Mouse (Mus musculus) lung, embryonic 14.5 days (tissue): ENCODE measurements around the gene Armc6. TPM values are rescaled to one million over a fixed set of nuclear protein-coding genes. Genes with fewer than 3 reads are reported as not detected.
A peak's percentile ranks its signal among the peaks of the same experiment; 100 is the strongest.
"Not testable (repeated sequence)": the region's sequence is repeated elsewhere in the genome, so short reads cannot be mapped to it uniquely, and the experiment has no call there.

ENCODE experiments used
- ATAC-seq: fragments of 200-750 bp; cut with Nextera tagmentation; 2 replicates; pipeline ENCODE4 v1.8.0; 2017; ENCODE audit warnings: mild to moderate bottlenecking, moderate TSS enrichment, moderate library complexity; ENCODE audit not compliant: insufficient read depth
- DNase-seq: peaks from one replicate; pipeline ENCODE4 v3.0.0-alpha.2; 2015
- H3K27ac ChIP-seq: fragments of 300-500 bp; sonication (generic); 2 replicates; pipeline ENCODE4 v1.5.1; 2014; ENCODE audit warnings: low read depth, mild to moderate bottlenecking, moderate library complexity
- H3K27me3 ChIP-seq: fragments of 300-500 bp; sonication (generic); 2 replicates; pipeline ENCODE4 v1.6.1; 2014; ENCODE audit warnings: low read length, control low read depth; ENCODE audit not compliant: insufficient read depth
- H3K36me3 ChIP-seq: fragments of 300-500 bp; sonication (generic); 2 replicates; pipeline ENCODE4 v1.6.1; 2014; ENCODE audit warnings: control low read depth; ENCODE audit not compliant: insufficient read depth
- H3K4me1 ChIP-seq: fragments of 300-500 bp; sonication (generic); 2 replicates; pipeline ENCODE4 v1.6.1; 2014; ENCODE audit warnings: antibody characterized with exemption, control low read depth; ENCODE audit not compliant: insufficient read depth
- H3K4me2 ChIP-seq: fragments of 300-500 bp; sonication (generic); 2 replicates; pipeline ENCODE4 v1.6.1; 2014; ENCODE audit warnings: mild to moderate bottlenecking
- H3K4me3 ChIP-seq: fragments of 300-500 bp; sonication (generic); 2 replicates; pipeline ENCODE4 v1.5.1; 2014; ENCODE audit warnings: low read depth, low read length
- H3K9ac ChIP-seq: fragments of 300-500 bp; sonication (generic); 2 replicates; pipeline ENCODE4 v1.6.1; 2014
- H3K9me3 ChIP-seq: fragments of 300-500 bp; sonication (generic); 2 replicates; pipeline ENCODE4 v1.6.1; 2016; ENCODE audit warnings: low read depth, low read length, control low read depth
- CTCF ChIP-seq: IDR thresholded peaks from 2 replicates; pipeline ENCODE4 v1.5.1; 2016; ENCODE audit warnings: antibody characterized with exemption, low read depth
- WGBS: fragments of 180-500 bp; shearing (Covaris S2); extraction: QIAGEN DNeasy Blood & Tissue Kit; methylation state at CpG from one replicate; pipeline ENCODE4 v1.1.7; 2014; 5-methylcytosine and 5-hydroxymethylcytosine counted together
- polyA plus RNA-seq: library from polyadenylated mRNA; unstranded; fragments of >200 nt; fragmentation: Nextera tagmentation; extraction: Ambion mirVana; gene quantifications from 2 replicates; pipeline ENCODE4 v1.2.1, GENCODE M21; 2014

Gene Armc6
- polyA plus RNA-seq, 1 experiment from 2014 or later = 28.6 TPM

GRCm38 (mm10) chr8:70219107-70219684 lies 15.1 kb downstream of the Armc6 start:
- H3K4me3 ChIP-seq = no peak overlapping the region
- 39% methylated on average over 5 of the region's 5 CpGs for WGBS
- no peaks in the 10 kb centered on the region for H3K27me3 ChIP-seq
- ATAC-seq = no peak
- H3K9me3 ChIP-seq = no peaks in the 10 kb centered on the region
- no peak for TF ChIP-seq CTCF
- no peak overlapping the region for H3K27ac ChIP-seq
- no peaks in the 10 kb centered on the region for H3K4me1 ChIP-seq
- DNase-seq = no peak
- no peak overlapping the region for H3K9ac ChIP-seq
- H3K4me2 ChIP-seq = no peak overlapping the region
- peaks cover 16% of the 10 kb centered on the region; the same call in 1 of the 2 replicates for H3K36me3 ChIP-seq

DNA sequence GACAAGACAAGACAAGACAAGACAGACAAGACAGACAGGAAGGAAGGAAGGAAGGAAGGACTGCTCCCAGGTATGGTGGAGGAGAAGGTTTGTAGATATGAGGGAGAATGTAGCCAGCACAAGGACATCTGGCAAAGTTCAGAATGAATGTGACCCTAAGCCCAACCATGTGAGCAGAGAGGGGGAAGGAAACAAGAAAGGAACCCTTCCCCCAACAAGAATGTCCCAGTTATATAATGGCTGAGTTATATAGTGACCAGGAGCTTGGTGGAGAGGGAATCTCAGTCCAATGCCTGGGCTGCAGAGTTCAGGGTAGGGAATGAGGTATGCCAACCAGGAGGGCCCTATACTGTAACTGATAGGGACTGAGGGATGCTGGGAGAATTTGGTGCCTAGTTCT lies 16.8 kb downstream of the Armc6 start:
- Histone ChIP-seq H3K27me3 (no peaks in the 10 kb centered on the region), H3K9ac (no peak overlapping the region), H3K4me1 (no peaks in the 10 kb centered on the region), H3K27ac (no peak overlapping the region), H3K4me3 (no peak overlapping the region), H3K4me2 (no peak overlapping the region), H3K36me3 (peaks cover 10% of the 10 kb centered on the region; the same call in 1 of the 2 replicates), H3K9me3 (no peaks in the 10 kb centered on the region)
- no peak for DNase-seq
- TF ChIP-seq CTCF = no peak
- ATAC-seq = no peak

DNA sequence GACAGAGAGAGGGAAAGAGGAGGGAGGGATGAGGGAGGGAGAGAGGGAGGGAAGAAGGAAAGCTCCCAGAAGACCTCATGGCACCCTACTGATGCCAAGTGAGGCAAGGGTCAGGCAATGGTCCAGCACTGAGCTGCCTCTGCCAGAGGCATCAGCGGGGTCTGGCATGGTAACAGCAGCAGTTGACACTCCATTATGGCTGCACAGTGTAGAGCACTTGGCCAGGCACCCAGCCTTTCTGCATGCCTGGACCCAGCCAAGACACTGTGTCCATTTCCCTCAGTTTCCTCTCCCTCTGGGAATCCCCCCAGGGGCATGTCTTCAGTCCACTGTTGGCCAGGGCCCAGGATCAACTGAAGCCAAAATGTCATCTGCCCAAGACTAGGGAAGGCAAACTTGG lies 17.7 kb downstream of the Armc6 start:
- Histone ChIP-seq H3K27ac (no peak overlapping the region), H3K4me3 (no peak overlapping the region), H3K36me3 (0 out of 2 replicates have a peak, but pooled peaks cover 4% of the 10 kb centered on the region), H3K9me3 (no peaks in the 10 kb centered on the region), H3K4me2 (no peak overlapping the region), H3K9ac (no peak overlapping the region), H3K27me3 (no peaks in the 10 kb centered on the region), H3K4me1 (no peaks in the 10 kb centered on the region)
- WGBS = 60% methylated on average over 1 of the region's 1 CpGs
- ATAC-seq = no peak
- TF ChIP-seq CTCF = no peak
- DNase-seq = peak; percentile 44

GRCm38 (mm10) chr8:70216161-70216560 lies 18.1 kb downstream of the Armc6 start:
- H3K27me3 ChIP-seq, H3K9me3 ChIP-seq, H3K4me3 ChIP-seq, DNase-seq, H3K4me1 ChIP-seq, H3K36me3 ChIP-seq, H3K27ac ChIP-seq, H3K9ac ChIP-seq, ATAC-seq, H3K4me2 ChIP-seq: not testable (repeated sequence)
- WGBS = 58% methylated on average over 3 of the region's 3 CpGs

DNA sequence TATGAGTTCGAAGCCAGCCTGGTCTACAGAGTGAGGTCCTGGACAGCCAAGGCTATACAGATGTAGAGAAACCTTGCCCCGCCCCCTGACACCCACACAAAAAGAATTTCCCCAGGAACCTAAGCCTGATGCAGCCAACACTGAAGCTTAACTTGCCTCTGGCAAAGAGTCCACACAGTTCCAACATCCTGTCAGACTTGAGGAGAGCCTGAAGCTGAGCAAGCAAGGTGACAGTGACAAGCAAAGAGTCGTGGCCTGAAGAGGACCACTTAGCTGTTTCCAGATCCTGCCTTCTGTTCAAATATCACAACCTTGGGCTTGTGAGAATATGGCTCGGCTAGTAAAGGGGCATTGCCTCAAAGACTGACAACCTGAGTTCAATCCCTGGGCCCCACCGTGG lies 19.2 kb downstream of the Armc6 start:
- TF ChIP-seq CTCF = no peak

GRCm38 (mm10) chr8:70214411-70214810 lies 19.9 kb downstream of the Armc6 start:
- no peak for TF ChIP-seq CTCF
- ATAC-seq (no peak), DNase-seq (no peak)
- Histone ChIP-seq H3K4me3 (no peak overlapping the region), H3K36me3 (no peaks in the 10 kb centered on the region), H3K4me2 (no peak overlapping the region), H3K4me1 (no peaks in the 10 kb centered on the region), H3K9ac (no peak overlapping the region), H3K9me3 (no peaks in the 10 kb centered on the region), H3K27me3 (no peaks in the 10 kb centered on the region), H3K27ac (no peak overlapping the region)
- WGBS = 63% methylated on average over 3 of the region's 3 CpGs

More for the DNA sequence above, 19.2 kb downstream of the Armc6 start:
- DNase-seq = no peak
- H3K27ac ChIP-seq = no peak overlapping the region
- H3K9ac ChIP-seq = no peak overlapping the region
- H3K4me3 ChIP-seq = no peak overlapping the region
- no peak for ATAC-seq
- no peaks in the 10 kb centered on the region for H3K9me3 ChIP-seq
- no peaks in the 10 kb centered on the region for H3K4me1 ChIP-seq
- no peaks in the 10 kb centered on the region for H3K27me3 ChIP-seq
- 52% methylated on average over 5 of the region's 5 CpGs for WGBS
- H3K36me3 ChIP-seq = no peaks in the 10 kb centered on the region
- H3K4me2 ChIP-seq = no peak overlapping the region

DNA sequence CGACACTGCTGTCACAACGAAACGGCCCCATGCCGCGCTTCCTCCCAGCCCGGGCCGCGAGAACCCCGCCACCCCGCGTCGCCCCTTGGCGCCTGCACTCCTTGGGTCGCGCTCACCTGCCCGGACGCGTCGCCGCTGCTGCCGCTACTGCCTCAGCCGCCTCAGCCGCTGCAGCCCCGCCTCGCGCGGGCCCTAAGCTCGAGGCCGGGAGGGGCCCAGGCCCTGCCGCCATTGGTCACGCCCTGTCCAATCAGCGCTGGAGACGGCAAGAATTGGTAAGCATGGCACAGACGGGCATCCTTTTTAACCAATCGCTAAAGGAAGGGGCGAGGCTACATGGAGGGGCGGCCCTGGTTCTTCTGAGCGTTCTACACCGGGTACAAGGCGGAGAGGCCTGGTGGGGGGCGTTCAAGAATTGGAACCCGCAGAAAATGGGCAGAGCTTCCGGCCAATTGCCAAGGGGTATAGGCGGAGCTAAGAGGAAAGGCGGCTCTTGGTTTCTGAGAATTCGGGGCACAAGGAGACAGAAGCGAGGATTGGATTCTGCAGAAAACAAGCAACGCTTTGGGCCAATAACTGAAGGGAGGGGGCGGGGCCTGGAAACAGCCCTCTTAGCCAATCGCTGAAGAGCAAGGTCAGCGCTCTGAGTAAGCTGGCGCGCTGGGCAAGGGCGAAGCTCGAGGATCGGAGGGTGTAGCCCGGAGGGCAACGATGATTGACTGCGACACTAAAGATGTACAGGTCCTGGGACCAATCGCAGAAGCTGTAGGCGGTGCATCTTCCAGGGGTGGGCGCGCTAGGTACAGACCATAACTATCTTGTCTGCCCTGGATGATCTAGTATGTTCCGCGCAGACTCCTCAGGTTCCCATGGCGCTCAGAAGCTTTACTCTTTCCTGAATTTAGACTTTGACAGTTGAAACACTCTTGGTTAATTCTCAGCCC lies 21.9 kb downstream of the Armc6 start, which contains the start of gene Slc25a42:
Gene Slc25a42, minus strand, starts transcription at position 194 of the 944 bp plus-strand sequence.
- H3K4me2 ChIP-seq = peak within 1 kb of the TSS; percentile 91
- H3K9me3 ChIP-seq = no peaks in the 10 kb centered on the region
- under 1% methylated on average over 66 of the region's 66 CpGs for WGBS
- TF ChIP-seq CTCF = no peak
- H3K9ac ChIP-seq = peak within 1 kb of the TSS; percentile 53
- peak; percentile 99 for DNase-seq
- ATAC-seq = peak; percentile 99
- H3K36me3 ChIP-seq = no peaks in the 10 kb centered on the region
- 0 out of 2 replicates have a peak within 1 kb of the TSS, but pooled peaks have one; percentile 31 for H3K27ac ChIP-seq
- no peaks in the 10 kb centered on the region for H3K27me3 ChIP-seq
- H3K4me1 ChIP-seq = no peaks in the 10 kb centered on the region
- peak within 1 kb of the TSS; percentile 58 for H3K4me3 ChIP-seq
